Mouse (Mus musculus): ENCODE measurements around the gene Atp11c.
A peak's percentile ranks its signal among the peaks of the same experiment; 100 is the strongest.

Atp11c gene

DNA sequence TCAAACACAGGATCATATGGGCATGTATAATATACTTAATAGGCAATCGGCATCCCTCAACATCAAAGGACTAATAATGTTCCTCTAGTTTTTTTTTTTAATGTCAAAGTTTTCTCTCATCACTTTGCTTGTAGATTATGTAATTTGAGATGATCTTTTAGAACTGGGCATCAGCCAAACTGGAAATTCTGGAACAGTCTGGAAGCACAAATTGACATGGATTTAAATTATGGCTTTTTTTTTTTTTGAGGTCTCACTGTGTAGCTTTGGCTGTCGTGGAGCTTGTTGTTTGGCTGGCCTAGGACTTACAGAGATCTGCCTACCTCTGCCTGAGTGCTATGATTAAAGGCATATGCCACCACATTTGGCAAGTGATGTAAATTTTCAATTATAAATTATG lies 210.8 kb downstream of the Atp11c start:
- no peak for DNase-seq

DNA sequence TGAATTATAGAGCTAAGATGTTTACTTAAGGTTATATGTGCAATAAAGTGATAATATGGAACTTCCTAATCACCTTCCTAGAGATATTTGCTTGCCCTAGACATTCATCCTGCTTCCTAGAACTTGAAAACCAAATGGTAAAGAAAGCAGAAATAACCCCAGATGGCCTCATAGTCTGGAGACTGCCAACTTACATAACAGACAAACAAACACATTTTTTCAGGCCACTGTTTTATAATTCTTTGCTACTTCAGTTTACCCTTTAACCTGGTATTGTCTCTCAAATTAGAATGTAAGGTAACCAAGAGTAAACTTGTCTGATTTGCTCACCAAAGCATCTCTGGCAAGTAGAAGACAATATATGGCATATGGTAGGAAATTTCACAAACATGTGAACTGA lies 212.1 kb downstream of the Atp11c start:
- DNase-seq, result no peak

DNA sequence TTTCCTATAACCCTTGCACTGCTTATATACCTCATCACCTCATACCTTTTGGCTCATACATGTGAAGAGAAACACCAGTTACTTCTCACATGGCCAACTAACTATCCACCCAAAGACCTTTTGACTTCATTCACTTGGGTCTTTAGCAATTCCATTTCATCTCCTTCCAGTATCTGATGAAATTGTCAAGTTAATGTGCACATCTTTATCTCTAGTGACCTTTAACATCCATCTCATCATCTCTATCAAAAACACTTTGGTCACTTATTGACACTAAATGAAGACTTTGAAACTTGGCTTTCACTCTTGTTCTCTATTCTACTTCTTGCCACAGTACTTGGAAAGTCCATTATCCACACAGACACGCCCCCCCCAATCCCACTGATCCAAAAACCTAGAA lies 243.8 kb downstream of the Atp11c start:
- DNase-seq, result no peak

DNA sequence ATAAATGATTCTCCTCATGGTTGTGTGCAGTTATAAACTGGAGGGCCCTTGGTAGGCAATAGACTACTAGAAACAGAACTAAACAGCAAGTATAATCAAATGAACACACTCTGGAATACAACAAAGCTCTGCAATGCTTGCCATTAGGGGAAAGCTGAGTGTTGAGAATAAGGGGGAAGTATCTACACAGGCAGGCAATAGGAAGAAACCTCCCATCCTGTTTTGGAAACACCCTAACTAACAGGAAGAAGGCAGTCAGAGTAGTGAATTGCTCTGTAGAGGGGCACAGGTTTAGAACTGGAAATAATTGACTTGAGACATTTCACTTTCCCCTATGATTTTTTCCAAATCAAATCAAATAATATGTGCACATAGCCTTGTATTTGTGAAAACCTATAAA lies 247.1 kb downstream of the Atp11c start:
- DNase-seq, result peak; percentile 0

DNA sequence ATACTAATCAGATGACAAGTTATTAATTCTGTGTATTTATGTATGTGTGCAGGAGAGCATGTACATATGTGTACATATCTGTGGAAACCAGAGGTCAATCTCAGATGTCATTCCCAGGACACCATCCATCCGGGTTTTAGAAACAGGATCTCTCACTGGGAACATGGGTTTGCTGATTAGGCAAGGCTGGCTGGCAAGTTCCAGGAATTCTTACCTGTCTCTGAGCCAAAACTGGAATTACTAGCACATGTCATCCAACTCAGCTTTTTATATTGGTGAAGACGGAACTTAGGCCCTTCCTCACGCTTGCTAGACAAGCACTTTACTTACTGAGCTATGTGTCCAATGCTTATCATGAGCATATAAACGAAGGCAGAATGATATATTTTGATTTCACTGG lies 247.5 kb downstream of the Atp11c start:
- peak; percentile 1 for DNase-seq

DNA sequence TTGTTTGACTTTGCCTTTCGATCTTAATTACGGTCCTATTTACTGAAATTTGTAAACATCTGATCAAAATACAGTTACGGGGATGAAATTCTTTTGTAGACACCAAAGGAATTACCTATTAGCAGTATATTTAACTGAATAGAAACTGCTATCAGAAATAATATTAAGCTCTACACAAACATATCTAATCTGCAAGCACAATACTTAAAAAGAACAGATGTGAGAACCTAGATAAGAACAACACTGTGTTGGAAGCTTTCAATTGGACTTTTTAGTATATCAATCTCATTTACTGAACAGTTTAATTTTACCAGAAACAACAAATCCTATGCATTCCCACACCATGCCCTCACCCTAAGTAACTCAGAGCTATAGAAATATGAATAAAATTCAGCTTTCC lies 262.8 kb downstream of the Atp11c start:
- DNase-seq, result no peak

DNA sequence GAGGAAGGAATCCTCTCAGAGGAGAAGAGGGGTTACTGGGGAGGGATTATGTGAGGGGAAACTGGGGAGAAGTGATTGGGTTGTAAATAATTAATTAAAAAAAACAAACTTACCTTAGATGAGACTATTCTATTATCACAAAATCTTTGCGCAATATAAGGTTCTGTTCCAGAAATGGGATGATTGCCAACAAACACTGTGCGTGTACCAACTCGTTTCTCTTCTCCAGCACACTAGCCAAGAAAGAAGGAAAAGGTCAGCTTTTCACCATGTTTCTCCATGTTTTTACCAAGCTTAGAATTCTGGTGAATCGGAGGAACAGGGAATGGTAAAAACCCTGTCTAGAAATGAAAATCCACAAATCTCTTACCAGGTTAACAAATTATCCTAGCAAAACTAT lies 271.2 kb downstream of the Atp11c start:
- no peak for DNase-seq

DNA sequence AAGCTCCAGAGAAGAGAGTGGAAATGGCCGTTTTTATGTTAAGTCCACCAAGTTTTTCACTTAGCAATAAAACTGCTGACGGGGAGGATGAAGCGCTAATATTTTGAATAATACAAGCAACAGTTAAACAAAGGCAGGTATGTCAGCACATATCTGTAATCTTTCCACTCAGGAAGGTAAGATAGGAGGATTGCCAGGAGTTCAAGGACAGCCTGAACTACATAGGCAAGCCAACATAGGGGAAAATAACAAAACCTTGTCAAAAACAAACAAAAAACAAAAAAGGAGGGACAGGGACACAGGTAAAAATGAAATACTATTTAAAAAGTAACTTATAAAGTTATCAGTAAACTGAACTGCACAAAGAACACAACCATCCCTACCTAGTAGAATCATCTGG lies 274.8 kb downstream of the Atp11c start:
- no peak for DNase-seq

DNA sequence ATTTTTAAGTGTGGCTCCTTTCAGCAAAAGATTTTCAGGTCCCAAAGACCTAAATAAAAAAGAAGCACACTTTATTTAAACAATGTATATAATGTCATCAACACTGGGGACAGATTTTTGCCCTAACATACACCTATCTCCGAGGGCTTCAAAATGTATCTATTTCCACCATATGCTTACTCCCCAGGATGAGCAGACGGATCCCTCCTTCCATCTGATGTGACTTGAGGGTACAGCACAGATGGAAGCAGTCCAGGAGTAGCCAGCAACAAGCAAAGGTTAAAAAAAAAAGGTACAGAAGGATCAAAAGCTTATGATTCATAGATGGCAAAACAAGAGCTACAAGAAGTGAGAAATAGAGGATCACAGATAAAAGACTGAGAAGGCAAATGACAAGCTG lies 300.2 kb downstream of the Atp11c start:
- DNase-seq, result no peak

DNA sequence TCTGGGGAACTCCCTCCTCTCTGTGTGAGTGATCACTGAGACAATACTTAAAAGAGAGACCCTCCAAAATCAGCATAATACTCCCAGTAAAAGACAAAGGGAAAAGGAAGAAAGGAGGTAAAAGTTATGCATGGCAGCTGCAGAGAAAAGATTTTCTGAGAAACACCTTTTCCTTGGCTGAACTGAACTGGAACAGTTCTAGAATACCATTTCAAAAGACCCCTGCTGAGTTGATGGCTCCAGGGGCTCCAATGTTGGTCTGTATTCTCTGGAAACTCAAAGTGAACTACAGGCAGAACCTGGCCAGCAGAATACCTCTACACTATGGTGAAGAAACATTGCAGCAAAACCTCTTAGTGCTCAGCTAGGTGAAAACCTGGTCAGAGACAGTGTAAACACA lies 337.2 kb downstream of the Atp11c start:
- no peak for DNase-seq

DNA sequence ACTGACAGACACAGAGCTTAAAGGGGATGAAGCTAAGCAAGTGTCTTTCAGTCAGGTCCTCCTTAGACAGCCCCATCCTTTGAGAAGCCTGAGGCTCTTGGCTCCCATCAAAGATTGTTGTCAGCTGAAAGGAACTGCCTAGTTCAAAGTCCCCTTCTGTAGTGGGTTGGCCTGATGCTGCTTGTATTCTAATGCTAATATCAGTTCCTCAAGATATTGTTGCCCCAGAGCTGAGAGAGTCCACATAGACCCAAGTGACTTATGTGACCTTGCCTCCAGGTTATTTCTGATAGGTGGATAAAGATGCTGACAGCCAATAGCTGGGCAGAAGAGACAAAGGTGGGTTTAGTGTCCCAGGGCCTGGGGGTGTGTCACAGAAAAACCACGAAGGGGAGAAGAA lies 404.8 kb downstream of the Atp11c start:
- no peak for DNase-seq

DNA sequence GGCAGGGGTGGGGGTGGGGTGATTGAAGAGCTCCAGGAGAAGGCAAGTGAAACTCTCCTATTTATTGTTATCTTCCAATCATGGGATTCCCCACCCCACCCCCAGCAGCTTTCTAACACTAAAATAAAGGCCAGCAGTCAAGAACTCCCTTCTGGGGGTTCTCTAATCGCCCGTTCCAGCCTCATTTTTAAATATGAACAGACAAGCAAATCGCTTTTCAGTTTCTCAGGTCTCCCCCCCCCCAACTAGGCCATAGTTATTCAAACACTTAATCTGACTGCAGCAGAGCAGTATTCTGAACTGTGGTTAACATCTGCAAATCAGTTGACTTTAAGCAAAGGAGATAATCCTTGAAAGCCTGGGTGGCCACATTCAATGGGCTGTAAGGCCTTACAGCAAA lies 409.9 kb downstream of the Atp11c start:
- no peak for DNase-seq

DNA sequence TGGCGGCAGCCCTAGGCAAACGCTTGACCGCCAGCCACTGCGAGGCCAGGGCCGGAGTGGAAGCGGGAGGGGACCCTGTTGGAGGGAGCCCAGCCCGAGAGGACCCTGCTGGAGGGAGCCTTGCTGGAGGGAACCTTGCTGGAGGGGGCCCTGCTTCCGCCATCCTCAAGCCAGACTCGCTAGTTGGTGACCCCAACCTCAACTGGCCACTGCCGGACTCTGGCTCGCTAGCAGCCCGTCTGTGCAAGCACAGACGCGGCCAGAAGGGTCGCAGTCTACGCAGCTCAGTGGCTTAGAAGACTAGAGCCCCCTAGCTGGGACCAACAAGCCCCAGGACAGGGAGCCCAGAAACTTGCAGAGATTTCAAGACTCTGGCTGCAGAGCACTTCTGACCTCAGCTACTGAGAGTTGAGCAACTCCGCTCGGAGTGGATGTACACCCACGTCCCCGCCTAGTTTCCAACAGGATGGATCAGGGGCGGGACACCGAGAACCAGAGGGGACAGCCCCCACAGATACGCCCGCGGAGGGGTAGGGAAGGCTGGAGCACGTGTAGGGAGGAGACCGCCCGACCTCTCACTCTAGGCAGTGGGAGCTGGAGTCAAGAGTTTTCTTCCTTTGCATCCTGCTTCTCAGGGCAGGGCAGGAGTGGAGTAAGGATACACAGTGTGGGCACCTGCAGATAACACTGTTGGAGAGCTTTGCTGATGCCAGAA lies 413.6 kb downstream of the Atp11c start, which contains the start of gene Mcf2:
Gene Mcf2, minus strand, starts transcription at position 346 of the 715 bp plus-strand sequence.
- DNase-seq, result no peak

DNA sequence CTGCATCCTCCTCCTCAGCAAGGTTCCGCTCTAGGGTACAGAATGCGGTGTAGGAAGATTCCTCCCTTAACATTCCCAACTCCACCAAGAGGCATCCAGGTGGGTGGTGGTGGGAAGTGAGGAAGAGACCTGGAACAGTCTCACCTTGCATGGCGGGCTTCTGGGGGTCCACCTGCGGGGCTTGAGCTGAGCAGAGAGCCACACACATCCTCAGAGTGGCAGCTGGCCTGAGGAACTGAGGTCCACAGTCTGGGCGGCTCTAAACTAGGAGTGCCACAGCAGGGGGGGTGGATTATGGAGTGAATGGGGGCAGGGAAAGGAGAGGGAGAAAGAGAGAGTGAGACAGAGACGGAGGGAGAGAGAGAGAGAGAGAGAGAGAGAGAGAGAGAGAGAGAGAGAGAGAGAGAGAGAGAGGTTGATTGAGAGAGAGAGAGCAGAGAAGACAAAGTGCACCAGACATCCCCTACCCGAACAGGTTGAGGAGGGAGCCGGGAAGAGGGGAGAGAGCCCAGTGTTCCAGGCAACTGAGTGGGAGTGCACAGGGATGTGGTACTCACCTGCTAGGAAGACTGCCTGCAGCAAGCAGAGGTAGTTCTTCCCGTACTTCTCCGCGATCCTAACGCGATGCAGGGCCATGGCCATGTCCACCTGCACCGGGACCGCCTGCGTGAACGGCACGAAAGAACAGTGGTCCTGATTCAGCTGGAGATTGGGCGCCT lies 414.3 kb downstream of the Atp11c start:
- no peak for DNase-seq

Data from lung, postnatal 14 days (tissue).